Mouse (Mus musculus) erythroblast, embryonic 14.5 days (primary cell): ENCODE results near the gene Stap1. TPM values are rescaled to one million over a fixed set of nuclear protein-coding genes. Genes with fewer than 3 reads are reported as not detected.

Experiments used
- H3K27me3 ChIP-seq: 2 replicates; pipeline ENCODE4 v1.6.1; 2012; ENCODE audit warnings: inconsistent platforms; ENCODE audit not compliant: control insufficient read depth
- H3K36me3 ChIP-seq: 2 replicates; pipeline ENCODE4 v1.6.1; 2012; ENCODE audit warnings: mild to moderate bottlenecking, inconsistent platforms; ENCODE audit not compliant: control insufficient read depth
- H3K4me1 ChIP-seq: 2 replicates; pipeline ENCODE4 v1.6.1; 2012; ENCODE audit warnings: inconsistent platforms; ENCODE audit not compliant: control insufficient read depth
- H3K4me3 ChIP-seq: replicated peaks from 2 replicates; pipeline ENCODE3; 2012; ENCODE audit warnings: moderate library complexity, mild to moderate bottlenecking, inconsistent platforms
- H3K9me3 ChIP-seq: 2 replicates; pipeline ENCODE4 v1.6.1; 2012; ENCODE audit warnings: low read length, inconsistent platforms, mixed read lengths; ENCODE audit not compliant: control insufficient read depth
- GATA1 ChIP-seq: IDR thresholded peaks from 2 replicates; pipeline ENCODE4 v1.6.1; 2012; ENCODE audit warnings: low read length, inconsistent platforms, mixed read lengths
- TAL1 ChIP-seq: IDR thresholded peaks from 3 replicates; pipeline ENCODE4 v1.6.1; 2012; ENCODE audit warnings: low read length, inconsistent platforms, mixed read lengths
- polyA plus RNA-seq: library from polyadenylated mRNA; stranded (reverse); fragments of >175 nt; gene quantifications from 2 replicates; pipeline ENCODE4 v1.2.3, GENCODE M21; 2012

Gene Stap1
- 0.08 TPM in 1 of 2 replicates, not detected in the other for polyA plus RNA-seq

- H3K9me3 ChIP-seq, result no peaks in the 10 kb centered on the region
- H3K4me1 ChIP-seq, result peaks cover 19% of the 10 kb centered on the region
- no peaks in the 10 kb centered on the region for H3K27me3 ChIP-seq
- H3K36me3 ChIP-seq, result no peaks in the 10 kb centered on the region
- TF ChIP-seq TAL1 (no peak), GATA1 (no peak)
- H3K4me3 ChIP-seq, result peak within 1 kb of the TSS; percentile 31
Measured at GRCm38 (mm10) chr5:86071538-86071937, at the start of gene Stap1. TSS of gene Stap1 (plus strand) at chr5:86071746.

DNA sequence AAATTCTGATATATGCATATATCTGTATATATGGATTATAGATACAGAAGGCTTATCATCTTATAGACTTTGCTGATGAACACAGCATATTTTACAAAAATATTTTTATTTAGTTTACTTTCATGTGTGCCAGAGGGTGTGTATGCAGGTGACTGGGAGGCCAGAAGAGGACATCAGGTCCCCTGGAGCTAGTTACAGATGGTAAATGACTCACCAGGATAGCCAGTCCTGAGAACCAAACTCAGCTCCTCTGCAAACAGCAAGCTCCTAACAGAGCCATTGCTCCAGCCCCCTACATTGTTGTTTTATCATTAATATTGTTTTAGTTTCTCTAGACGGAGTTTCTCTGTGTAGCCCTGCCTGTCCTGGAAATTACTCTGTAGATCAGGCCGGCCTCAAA lies 41.7 kb upstream of the Stap1 start:
- no peaks in the 10 kb centered on the region for H3K9me3 ChIP-seq
- H3K4me3 ChIP-seq, result no peak overlapping the region
- H3K36me3 ChIP-seq, result peaks cover 78% of the 10 kb centered on the region

GRCm38 (mm10) chr5:86063501-86063900 lies 8.0 kb upstream of the Stap1 start:
- TF ChIP-seq TAL1 (no peak), GATA1 (no peak)
- peaks cover 41% of the 10 kb centered on the region for H3K4me1 ChIP-seq
- peak overlapping the region; percentile 92 for H3K4me3 ChIP-seq

More for the DNA sequence above, 41.7 kb upstream of the Stap1 start:
- no peaks in the 10 kb centered on the region for H3K4me1 ChIP-seq
- no peak for TF ChIP-seq GATA1
- no peak for TF ChIP-seq TAL1
- H3K27me3 ChIP-seq, result no peaks in the 10 kb centered on the region

GRCm38 (mm10) chr5:86065101-86065875 lies 6.3 kb upstream of the Stap1 start, which contains the start of gene Cenpc1:
TSS of gene Cenpc1 (minus strand) at chr5:86065583.
- peak within 1 kb of the TSS; percentile 92 for H3K4me3 ChIP-seq
- H3K27me3 ChIP-seq, result no peaks in the 10 kb centered on the region
- no peaks in the 10 kb centered on the region; the same call in none of the 2 replicates for H3K36me3 ChIP-seq
- H3K9me3 ChIP-seq, result no peaks in the 10 kb centered on the region
- TF ChIP-seq GATA1 (no peak), TAL1 (no peak)
- peaks cover 44% of the 10 kb centered on the region for H3K4me1 ChIP-seq

More at GRCm38 (mm10) chr5:86063501-86063900, 8.0 kb upstream of the Stap1 start:
- no peaks in the 10 kb centered on the region for H3K27me3 ChIP-seq
- H3K36me3 ChIP-seq, result peaks cover 12% of the 10 kb centered on the region
- H3K9me3 ChIP-seq, result no peaks in the 10 kb centered on the region

DNA sequence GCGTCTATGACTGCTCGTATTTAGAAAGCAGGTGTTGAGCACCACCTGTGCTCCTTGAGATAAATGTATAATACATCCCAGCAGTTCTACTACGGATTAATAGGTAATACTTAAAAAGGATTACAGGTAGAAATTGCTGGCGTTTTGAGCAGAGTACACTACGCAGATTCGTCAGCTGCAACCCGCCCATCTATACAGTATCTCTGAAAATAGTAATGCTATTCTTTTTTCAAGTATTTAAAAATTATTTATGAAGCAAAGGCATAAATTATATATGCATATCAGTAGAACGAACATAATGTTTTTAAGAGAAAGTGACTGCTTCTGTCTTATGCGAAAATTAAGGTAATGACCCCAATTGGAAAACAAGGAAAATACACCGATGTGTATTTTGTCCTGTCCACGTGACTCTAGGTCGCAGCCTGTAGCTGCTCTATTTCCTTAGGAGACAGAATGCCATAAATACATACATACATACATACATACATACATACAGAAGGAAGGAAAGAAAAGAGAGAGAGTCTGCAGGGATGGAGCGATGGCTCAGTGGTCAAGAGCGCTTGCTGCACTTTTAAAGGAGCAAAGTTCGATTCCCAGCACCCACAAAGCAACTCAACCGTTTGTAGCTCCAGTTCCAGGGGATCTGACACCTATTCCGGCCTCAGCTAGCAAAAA lies 5.5 kb upstream of the Stap1 start:
- peaks cover 44% of the 10 kb centered on the region for H3K4me1 ChIP-seq
- H3K27me3 ChIP-seq, result no peaks in the 10 kb centered on the region
- no peaks in the 10 kb centered on the region for H3K9me3 ChIP-seq
- H3K36me3 ChIP-seq, result no peaks in the 10 kb centered on the region; the same call in none of the 2 replicates
- no peak for TF ChIP-seq TAL1
- no peak for TF ChIP-seq GATA1
- peak overlapping the region; percentile 92 for H3K4me3 ChIP-seq

DNA sequence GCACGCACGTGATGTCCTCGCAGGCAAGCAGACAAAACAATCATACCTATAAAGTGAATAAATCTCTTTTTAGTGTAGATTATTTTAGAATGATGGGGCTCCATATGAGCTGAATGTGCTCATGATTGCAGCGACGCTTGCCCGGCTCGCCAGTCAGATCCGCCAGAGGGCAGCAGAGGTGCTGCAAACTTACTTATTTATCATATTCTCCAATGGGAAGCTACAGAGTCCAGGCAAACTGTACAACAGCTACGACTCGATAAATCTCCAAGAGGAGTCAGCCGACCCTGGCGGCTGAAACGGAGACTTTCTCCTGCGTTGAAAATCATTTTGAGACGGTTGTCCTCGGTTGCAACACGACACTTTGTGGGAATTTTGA lies 5.0 kb upstream of the Stap1 start:
- peaks cover 44% of the 10 kb centered on the region for H3K4me1 ChIP-seq
- peak overlapping the region; percentile 92 for H3K4me3 ChIP-seq
- H3K36me3 ChIP-seq, result no peaks in the 10 kb centered on the region; the same call in none of the 2 replicates
- no peak for TF ChIP-seq TAL1
- TF ChIP-seq GATA1, result no peak
- H3K9me3 ChIP-seq, result no peaks in the 10 kb centered on the region
- no peaks in the 10 kb centered on the region for H3K27me3 ChIP-seq

- Histone ChIP-seq H3K36me3 (no peaks in the 10 kb centered on the region), H3K9me3 (no peaks in the 10 kb centered on the region), H3K4me1 (peaks cover 38% of the 10 kb centered on the region), H3K27me3 (no peaks in the 10 kb centered on the region), H3K4me3 (no peak overlapping the region)
- no peak for TF ChIP-seq TAL1
- TF ChIP-seq GATA1, result no peak
Measured at GRCm38 (mm10) chr5:86068451-86068850, 3.1 kb upstream of the Stap1 start.

DNA sequence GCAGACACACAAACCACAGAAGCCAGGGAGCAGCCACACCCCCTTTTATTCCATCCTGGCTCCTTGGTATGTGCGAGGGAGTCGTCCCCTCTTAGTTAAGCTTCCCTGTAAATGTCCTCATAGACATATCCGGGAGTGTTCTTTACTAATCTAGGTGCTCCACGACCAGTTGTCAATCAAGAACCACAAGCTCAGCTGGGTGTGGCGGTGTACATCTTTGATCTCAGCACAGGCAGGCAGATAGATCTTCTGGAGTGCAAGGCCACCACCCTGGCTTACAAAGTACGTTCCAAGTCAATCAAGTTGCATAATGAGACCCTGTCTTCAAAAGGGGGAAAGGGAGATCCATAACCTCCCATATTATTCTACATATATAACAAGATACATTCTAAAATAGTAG lies 2.4 kb upstream of the Stap1 start:
- Histone ChIP-seq H3K27me3 (no peaks in the 10 kb centered on the region), H3K9me3 (no peaks in the 10 kb centered on the region), H3K36me3 (no peaks in the 10 kb centered on the region), H3K4me1 (peaks cover 31% of the 10 kb centered on the region), H3K4me3 (no peak overlapping the region)
- TF ChIP-seq TAL1, result no peak
- no peak for TF ChIP-seq GATA1

GRCm38 (mm10) chr5:86072756-86073386 lies 1.3 kb downstream of the Stap1 start:
- H3K4me3 ChIP-seq, result no peak overlapping the region

More at GRCm38 (mm10) chr5:86072756-86073386, 1.3 kb downstream of the Stap1 start:
- H3K36me3 ChIP-seq, result no peaks in the 10 kb centered on the region
- TF ChIP-seq TAL1 (no peak), GATA1 (no peak)
- H3K27me3 ChIP-seq, result no peaks in the 10 kb centered on the region
- no peaks in the 10 kb centered on the region for H3K9me3 ChIP-seq
- peaks cover 8% of the 10 kb centered on the region for H3K4me1 ChIP-seq
